Mouse (Mus musculus) heart, postnatal 0 days (tissue): ENCODE measurements at regions not wholly inside any gene's neighbourhood (a gene's known extent, or its start where the extent isn't known, plus 50 kb on each side); places are given as distances from the start of the nearest gene placed in this dataset.

ENCODE experiments used
- ATAC-seq: fragments of 200-750 bp; cut with Nextera tagmentation; 2 replicates; pipeline ENCODE4 v1.8.0; 2017; ENCODE audit warnings: low read depth, moderate number of reproducible peaks, moderate library complexity; ENCODE audit not compliant: insufficient read depth
- DNase-seq: peaks from one replicate; pipeline ENCODE4 v3.0.0-alpha.2; 2016; ENCODE audit warnings: low spot score
- H3K27ac ChIP-seq: fragments of 300-500 bp; sonication (generic); 2 replicates; pipeline ENCODE4 v1.5.1; 2014; ENCODE audit warnings: low read depth, mild to moderate bottlenecking
- H3K27me3 ChIP-seq: fragments of 300-500 bp; sonication (generic); 2 replicates; pipeline ENCODE4 v1.6.1; 2014; ENCODE audit warnings: low read length, mixed read lengths; ENCODE audit not compliant: control insufficient read depth, insufficient read depth
- H3K36me3 ChIP-seq: fragments of 300-500 bp; sonication (generic); replicated peaks from 2 replicates; pipeline ENCODE4 v1.6.1; 2014; ENCODE audit warnings: low read length, mixed read lengths; ENCODE audit not compliant: control insufficient read depth, insufficient read depth
- H3K4me1 ChIP-seq: fragments of 300-500 bp; sonication (generic); 2 replicates; pipeline ENCODE4 v1.6.1; 2014; ENCODE audit warnings: antibody characterized with exemption; ENCODE audit not compliant: control insufficient read depth, insufficient read depth
- H3K4me2 ChIP-seq: fragments of 300-500 bp; sonication (generic); 2 replicates; pipeline ENCODE4 v1.6.1; 2014; ENCODE audit warnings: low read depth, mild to moderate bottlenecking, low read length, moderate library complexity
- H3K4me3 ChIP-seq: fragments of 300-500 bp; sonication (generic); 2 replicates; pipeline ENCODE4 v1.5.1; 2014; ENCODE audit warnings: low read depth, low read length
- H3K9ac ChIP-seq: fragments of 300-500 bp; sonication (generic); replicated peaks from 2 replicates; pipeline ENCODE4 v1.6.1; 2014; ENCODE audit warnings: low read depth, low read length, mixed read lengths
- H3K9me3 ChIP-seq: fragments of 300-500 bp; sonication (generic); replicated peaks from 2 replicates; pipeline ENCODE4 v1.6.1; 2016; ENCODE audit warnings: low read length; ENCODE audit not compliant: control insufficient read depth
- CTCF ChIP-seq: IDR thresholded peaks from 2 replicates; pipeline ENCODE4 v1.5.1; 2016; ENCODE audit warnings: antibody characterized with exemption, control low read depth, low read depth
- EP300 ChIP-seq: IDR thresholded peaks from 2 replicates; pipeline ENCODE4 v1.6.1; 2016; ENCODE audit warnings: antibody characterized with exemption, low read depth
- WGBS: fragments of 180-500 bp; shearing (Covaris S2); extraction: QIAGEN DNeasy Blood & Tissue Kit; methylation state at CpG from one replicate; pipeline ENCODE4 v1.1.7; 2014; 5-methylcytosine and 5-hydroxymethylcytosine counted together

DNA sequence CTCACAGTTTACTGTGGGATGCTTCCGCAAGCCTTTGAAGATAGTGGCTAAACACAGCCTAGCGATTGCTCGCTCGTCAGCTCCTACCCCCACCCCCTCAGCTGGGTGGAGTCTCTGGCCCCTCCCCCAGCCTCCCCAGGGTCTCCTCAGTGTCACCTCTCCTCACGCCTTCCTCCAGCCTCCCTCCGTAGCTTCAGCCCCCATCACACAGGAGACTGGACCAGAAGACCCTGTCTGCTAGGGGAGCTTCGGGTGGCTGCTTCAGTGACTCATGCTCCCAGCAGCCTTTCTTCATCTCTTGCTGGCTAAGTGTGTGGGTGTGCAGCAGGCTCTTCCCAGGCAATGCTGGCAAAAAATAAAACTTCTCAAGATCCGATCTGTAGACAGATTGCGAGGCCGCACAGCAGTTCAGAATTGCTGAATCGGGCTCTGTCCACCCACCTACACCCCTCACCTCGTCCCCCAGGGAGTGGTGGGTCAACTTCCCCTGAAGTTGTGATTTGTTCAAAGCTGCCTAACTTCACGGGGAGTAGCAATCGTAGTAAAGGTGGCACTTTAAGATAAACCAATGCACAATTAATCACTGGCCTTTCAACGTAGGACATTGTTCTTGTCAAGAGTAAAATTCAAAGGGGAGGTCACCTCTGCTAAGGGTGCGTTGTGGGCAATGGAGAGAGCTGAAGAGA is 61.2 kb upstream of the Ankrd28 start:
- TF ChIP-seq EP300 = no peak
- no peak for TF ChIP-seq CTCF
- H3K27me3 ChIP-seq = no peaks in the 10 kb centered on the region
- DNase-seq (peak; percentile 43), ATAC-seq (peak; percentile 85)
- WGBS = 20% methylated on average over 16 of the region's 16 CpGs
- H3K36me3 ChIP-seq = no peaks in the 10 kb centered on the region
- H3K27ac ChIP-seq = peak overlapping the region; percentile 77
- 0 out of 2 replicates have a peak, but pooled peaks cover 10% of the 10 kb centered on the region for H3K4me1 ChIP-seq
- H3K9me3 ChIP-seq = no peaks in the 10 kb centered on the region
- peak overlapping the region; percentile 18 for H3K4me3 ChIP-seq
- H3K4me2 ChIP-seq = peak overlapping the region; percentile 45
- no peak overlapping the region for H3K9ac ChIP-seq

- Histone ChIP-seq H3K9ac (no peak overlapping the region), H3K4me1 (0 out of 2 replicates have a peak, but pooled peaks cover 10% of the 10 kb centered on the region), H3K9me3 (no peaks in the 10 kb centered on the region), H3K27me3 (no peaks in the 10 kb centered on the region), H3K4me2 (no peak overlapping the region), H3K36me3 (no peaks in the 10 kb centered on the region), H3K4me3 (no peak overlapping the region), H3K27ac (peak overlapping the region; percentile 77; the same call in 1 of the 2 replicates)
- TF ChIP-seq EP300 = no peak
- TF ChIP-seq CTCF = no peak
- ATAC-seq = no peak
- DNase-seq = no peak
- 45% methylated on average over 6 of the region's 6 CpGs for WGBS
Measured at GRCm38 (mm10) chr14:31892186-31892510, 61.7 kb upstream of the Ankrd28 start.

GRCm38 (mm10) chr14:31896500-31896899 is 66.0 kb upstream of the Ankrd28 start:
- TF ChIP-seq CTCF (no peak), EP300 (no peak)
- Histone ChIP-seq H3K4me3 (no peak overlapping the region), H3K27me3 (no peaks in the 10 kb centered on the region), H3K36me3 (no peaks in the 10 kb centered on the region), H3K4me1 (peaks cover 5% of the 10 kb centered on the region; the same call in 1 of the 2 replicates), H3K4me2 (no peak overlapping the region), H3K9me3 (no peaks in the 10 kb centered on the region), H3K27ac (no peak overlapping the region), H3K9ac (no peak overlapping the region)
- ATAC-seq = no peak
- DNase-seq = no peak
- WGBS = 45% methylated on average over 1 of the region's 1 CpGs

- TF ChIP-seq CTCF = no peak
- no peak for TF ChIP-seq EP300
- Histone ChIP-seq H3K27ac (peak overlapping the region; percentile 25; the same call in 1 of the 2 replicates), H3K27me3 (no peaks in the 10 kb centered on the region), H3K9ac (no peak overlapping the region), H3K4me2 (no peak overlapping the region), H3K9me3 (no peaks in the 10 kb centered on the region), H3K4me1 (peaks cover 16% of the 10 kb centered on the region), H3K4me3 (no peak overlapping the region), H3K36me3 (no peaks in the 10 kb centered on the region)
- WGBS = 66% methylated on average over 8 of the region's 8 CpGs
- DNase-seq = no peak
- ATAC-seq = no peak
Measured at GRCm38 (mm10) chr14:31899504-31899903, 69.1 kb upstream of the Ankrd28 start.

DNA sequence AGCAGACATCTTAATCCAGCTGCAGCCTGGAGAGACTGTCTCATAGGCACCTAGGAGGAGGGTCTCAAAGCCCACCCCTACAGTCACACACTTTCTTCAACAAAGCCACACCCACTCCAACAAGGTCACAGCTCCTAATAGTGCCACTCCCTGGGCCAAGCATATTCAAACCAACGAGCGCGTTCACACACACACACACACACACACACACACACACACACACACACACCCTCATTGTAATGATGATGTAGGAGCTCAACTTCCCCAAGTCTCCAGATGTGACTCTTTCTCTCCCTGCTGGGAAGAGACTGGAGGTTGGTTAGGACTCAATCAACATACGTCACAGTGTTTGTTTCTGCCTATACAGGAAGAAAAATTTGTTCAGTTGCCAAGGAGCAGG is 69.5 kb upstream of the Ankrd28 start:
- no peak for DNase-seq
- H3K36me3 ChIP-seq = no peaks in the 10 kb centered on the region
- WGBS = 69% methylated on average over 4 of the region's 4 CpGs
- no peaks in the 10 kb centered on the region for H3K27me3 ChIP-seq
- TF ChIP-seq CTCF (no peak), EP300 (no peak)
- no peak overlapping the region for H3K4me3 ChIP-seq
- no peaks in the 10 kb centered on the region for H3K9me3 ChIP-seq
- 0 out of 2 replicates have a peak overlapping the region, but pooled peaks have one; percentile 25 for H3K27ac ChIP-seq
- ATAC-seq = no peak
- peaks cover 16% of the 10 kb centered on the region for H3K4me1 ChIP-seq
- no peak overlapping the region for H3K9ac ChIP-seq
- H3K4me2 ChIP-seq = no peak overlapping the region

DNA sequence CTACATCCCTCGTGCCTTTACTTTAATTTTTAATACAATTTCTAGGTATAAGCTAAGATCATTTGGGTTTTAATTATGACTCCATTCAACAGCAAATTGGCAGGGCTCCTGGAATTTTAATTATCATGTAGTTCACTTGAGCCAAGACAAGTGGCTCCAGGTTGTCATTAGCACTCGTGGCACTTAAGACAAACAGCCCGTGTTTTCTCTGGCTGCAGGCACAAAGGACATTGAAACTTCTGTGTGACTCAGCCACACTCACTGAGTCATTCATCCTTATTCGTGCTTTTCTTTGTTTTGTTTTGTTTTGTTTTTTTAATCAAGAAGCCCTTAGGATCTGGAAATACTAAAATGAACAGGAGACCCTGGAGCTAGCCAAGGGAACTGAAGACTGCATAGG is 71.5 kb upstream of the Ankrd28 start:
- peak; percentile 40 for DNase-seq
- no peak overlapping the region for H3K4me3 ChIP-seq
- H3K4me2 ChIP-seq = no peak overlapping the region
- WGBS = 14% methylated on average over 4 of the region's 4 CpGs
- no peaks in the 10 kb centered on the region for H3K27me3 ChIP-seq
- no peaks in the 10 kb centered on the region for H3K9me3 ChIP-seq
- TF ChIP-seq EP300 = no peak
- TF ChIP-seq CTCF = no peak
- peaks cover 16% of the 10 kb centered on the region for H3K4me1 ChIP-seq
- no peak; the same call in 1 of the 2 replicates for ATAC-seq
- no peak overlapping the region for H3K9ac ChIP-seq
- no peaks in the 10 kb centered on the region for H3K36me3 ChIP-seq
- peak overlapping the region; percentile 8 for H3K27ac ChIP-seq
